Mouse (Mus musculus): ENCODE measurements around the gene Tlcd2.
A peak's percentile ranks its signal among the peaks of the same experiment; 100 is the strongest.

Gene Tlcd2

GRCm38 (mm10) chr11:75460844-75461742, at the start of gene Tlcd2:
TSS of gene Tlcd2 (plus strand) at chr11:75461715.
- peak; percentile 100 for DNase-seq (ENCODE audit: low read depth, low spot score)

- DNase-seq (ENCODE audit: low read depth, low spot score), result no peak
These were observed 46.4 kb upstream of the Tlcd2 start for GRCm38 (mm10) chr11:75415096-75415495.

- no peak for DNase-seq (ENCODE audit: low read depth, low spot score)
These were observed 45.5 kb upstream of the Tlcd2 start for GRCm38 (mm10) chr11:75415994-75416393.

- DNase-seq (ENCODE audit: low read depth, low spot score), result no peak
These were observed 41.5 kb upstream of the Tlcd2 start for GRCm38 (mm10) chr11:75420037-75420436.

- no peak for DNase-seq (ENCODE audit: low read depth, low spot score)
These were observed 40.6 kb upstream of the Tlcd2 start for GRCm38 (mm10) chr11:75420810-75421374.

GRCm38 (mm10) chr11:75421375-75422012, 40.0 kb upstream of the Tlcd2 start:
- DNase-seq (ENCODE audit: low read depth, low spot score), result no peak

GRCm38 (mm10) chr11:75422013-75422792, 39.3 kb upstream of the Tlcd2 start, which contains the start of gene Serpinf1:
TSS of gene Serpinf1 (minus strand) at chr11:75422701.
- DNase-seq (ENCODE audit: low read depth, low spot score), result no peak

GRCm38 (mm10) chr11:75423091-75423490, 38.4 kb upstream of the Tlcd2 start:
- DNase-seq (ENCODE audit: low read depth, low spot score), result no peak

- no peak for DNase-seq (ENCODE audit: low read depth, low spot score)
These were observed 37.5 kb upstream of the Tlcd2 start for GRCm38 (mm10) chr11:75424033-75424432.

GRCm38 (mm10) chr11:75424459-75424858, 37.1 kb upstream of the Tlcd2 start:
- DNase-seq (ENCODE audit: low read depth, low spot score), result no peak

- no peak for DNase-seq (ENCODE audit: low read depth, low spot score)
These were observed 32.4 kb upstream of the Tlcd2 start for GRCm38 (mm10) chr11:75429019-75429705.

GRCm38 (mm10) chr11:75431307-75431706, 30.2 kb upstream of the Tlcd2 start:
- no peak for DNase-seq (ENCODE audit: low read depth, low spot score)

GRCm38 (mm10) chr11:75434138-75434537, 27.4 kb upstream of the Tlcd2 start:
- no peak for DNase-seq (ENCODE audit: low read depth, low spot score)

GRCm38 (mm10) chr11:75438194-75438593, 23.3 kb upstream of the Tlcd2 start:
- DNase-seq (ENCODE audit: low read depth, low spot score), result no peak

- no peak for DNase-seq (ENCODE audit: low read depth, low spot score)
These were observed 22.7 kb upstream of the Tlcd2 start for GRCm38 (mm10) chr11:75438804-75439203.

- DNase-seq (ENCODE audit: low read depth, low spot score), result no peak
These were observed 22.2 kb upstream of the Tlcd2 start, which contains the start of gene Serpinf2 for GRCm38 (mm10) chr11:75439363-75439762. TSS of gene Serpinf2 (minus strand) at chr11:75439591.

- no peak for DNase-seq (ENCODE audit: low read depth, low spot score)
These were observed 21.6 kb upstream of the Tlcd2 start for GRCm38 (mm10) chr11:75439951-75440350.

- DNase-seq (ENCODE audit: low read depth, low spot score), result no peak
These were observed 20.5 kb upstream of the Tlcd2 start for GRCm38 (mm10) chr11:75441034-75441433.

- DNase-seq (ENCODE audit: low read depth, low spot score), result no peak
These were observed 19.9 kb upstream of the Tlcd2 start for GRCm38 (mm10) chr11:75441601-75442000.

- DNase-seq (ENCODE audit: low read depth, low spot score), result no peak
These were observed 17.8 kb upstream of the Tlcd2 start for GRCm38 (mm10) chr11:75443711-75444110.

- no peak for DNase-seq (ENCODE audit: low read depth, low spot score)
These were observed 12.9 kb upstream of the Tlcd2 start for GRCm38 (mm10) chr11:75448575-75448974.

Data from WW6 (cell line).